Mouse (Mus musculus) intestine, embryonic 16.5 days (tissue): ENCODE data around the gene Pdia2. TPM values are rescaled to one million over a fixed set of nuclear protein-coding genes. Genes with fewer than 3 reads are reported as not detected.
"Not testable (repeated sequence)": the region's sequence is repeated elsewhere in the genome, so short reads cannot be mapped to it uniquely, and the experiment has no call there.

ENCODE experiments used
- ATAC-seq: fragments of 200-750 bp; cut with Nextera tagmentation; 2 replicates; pipeline ENCODE4 v1.8.0; 2017; ENCODE audit warnings: moderate TSS enrichment, moderate library complexity
- H3K27ac ChIP-seq: fragments of 300-500 bp; sonication (generic); 2 replicates; pipeline ENCODE4 v1.5.1; 2014; ENCODE audit warnings: mild to moderate bottlenecking, low read length
- H3K27me3 ChIP-seq: fragments of 300-500 bp; sonication (generic); replicated peaks from 2 replicates; pipeline ENCODE4 v1.6.1; 2014; ENCODE audit warnings: low read length, control low read depth, mixed read lengths; ENCODE audit not compliant: control insufficient read depth, insufficient read depth
- H3K36me3 ChIP-seq: fragments of 300-500 bp; sonication (generic); 2 replicates; pipeline ENCODE4 v1.6.1; 2014; ENCODE audit warnings: low read length, control low read depth; ENCODE audit not compliant: control insufficient read depth, insufficient read depth
- H3K4me1 ChIP-seq: fragments of 300-500 bp; sonication (generic); 2 replicates; pipeline ENCODE4 v1.6.1; 2014; ENCODE audit warnings: low read length, control low read depth, mixed read lengths; ENCODE audit not compliant: control insufficient read depth, insufficient read depth
- H3K4me2 ChIP-seq: fragments of 300-500 bp; sonication (generic); 2 replicates; pipeline ENCODE4 v1.6.1; 2014; ENCODE audit warnings: low read depth, low read length, control low read depth
- H3K4me3 ChIP-seq: fragments of 300-500 bp; sonication (generic); 2 replicates; pipeline ENCODE4 v1.5.1; 2014; ENCODE audit warnings: mild to moderate bottlenecking, low read length
- H3K9ac ChIP-seq: fragments of 300-500 bp; sonication (generic); 2 replicates; pipeline ENCODE4 v1.6.1; 2014; ENCODE audit warnings: low read depth, low read length
- H3K9me3 ChIP-seq: fragments of 300-500 bp; sonication (generic); 2 replicates; pipeline ENCODE4 v1.6.1; 2016; ENCODE audit warnings: low read length, control low read depth; ENCODE audit not compliant: control insufficient read depth
- WGBS: fragments of 180-500 bp; shearing (Covaris S2); extraction: QIAGEN DNeasy Blood & Tissue Kit; methylation state at CpG from one replicate; pipeline ENCODE4 v1.1.7; 2014; 5-methylcytosine and 5-hydroxymethylcytosine counted together
- polyA plus RNA-seq: library from polyadenylated mRNA; unstranded; fragments of >200 nt; fragmentation: Nextera tagmentation; extraction: Ambion mirVana; gene quantifications from 2 replicates; pipeline ENCODE4 v1.2.1, GENCODE M21; 2015

Gene Pdia2
- polyA plus RNA-seq, 1 experiment from 2014 or later = 104 TPM

- no peak for ATAC-seq
- no peaks in the 10 kb centered on the region for H3K9me3 ChIP-seq
- peaks cover 16% of the 10 kb centered on the region; the same call in 1 of the 2 replicates for H3K27me3 ChIP-seq
- WGBS = 46% methylated on average over 11 of the region's 11 CpGs
- H3K4me3 ChIP-seq = no peak overlapping the region
- no peak overlapping the region for H3K9ac ChIP-seq
- H3K4me2 ChIP-seq = no peak overlapping the region
- no peak overlapping the region for H3K27ac ChIP-seq
- H3K4me1 ChIP-seq = peaks cover 15% of the 10 kb centered on the region
- H3K36me3 ChIP-seq = no peaks in the 10 kb centered on the region
Observed at GRCm38 (mm10) chr17:26204766-26205165, 5.9 kb upstream of the Pdia2 start.

DNA sequence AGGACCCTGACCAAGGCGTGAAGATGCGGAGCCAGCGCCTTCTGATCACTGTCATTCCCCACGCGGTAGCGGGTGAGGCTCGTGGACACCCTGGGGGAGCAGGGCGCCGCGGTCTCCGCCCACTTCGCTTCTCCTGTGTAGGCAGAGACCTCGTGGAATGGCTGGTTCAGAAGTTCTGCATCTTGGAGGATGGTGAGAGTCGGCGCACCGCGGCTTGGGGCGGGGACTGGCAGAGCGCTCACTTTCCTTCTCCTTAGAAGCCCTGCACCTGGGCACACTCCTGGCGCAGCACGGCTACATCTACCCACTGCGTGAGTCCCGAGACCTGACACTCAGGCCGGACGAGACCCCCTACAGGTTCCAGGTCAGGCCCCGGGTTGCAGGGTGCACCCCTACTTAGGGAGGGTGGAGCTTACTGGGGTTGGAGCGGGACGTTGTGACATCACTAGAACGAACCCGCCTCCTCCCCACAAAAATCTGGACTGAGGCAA, 4.5 kb upstream of the Pdia2 start:
- Histone ChIP-seq H3K9ac (peak overlapping the region; percentile 61), H3K4me2 (peak overlapping the region; percentile 94), H3K36me3 (no peaks in the 10 kb centered on the region), H3K4me1 (peaks cover 15% of the 10 kb centered on the region), H3K27ac (no peak overlapping the region), H3K4me3 (peak overlapping the region; percentile 58), H3K27me3 (peaks cover 16% of the 10 kb centered on the region; the same call in 1 of the 2 replicates), H3K9me3 (no peaks in the 10 kb centered on the region)
- 1% methylated on average over 30 of the region's 30 CpGs for WGBS
- no peak; the same call in 1 of the 2 replicates for ATAC-seq

GRCm38 (mm10) chr17:26202737-26203136, 3.9 kb upstream of the Pdia2 start, which contains the start of gene Rgs11:
Rgs11 (plus strand) TSS chr17:26202951.
- H3K4me1 ChIP-seq = peaks cover 15% of the 10 kb centered on the region
- peaks cover 2% of the 10 kb centered on the region; the same call in 1 of the 2 replicates for H3K36me3 ChIP-seq
- ATAC-seq = peak; percentile 35; the same call in 1 of the 2 replicates
- H3K4me3 ChIP-seq = peak within 1 kb of the TSS; percentile 58
- peak within 1 kb of the TSS; percentile 94 for H3K4me2 ChIP-seq
- peak within 1 kb of the TSS; percentile 61 for H3K9ac ChIP-seq
- 2% methylated on average over 22 of the region's 22 CpGs for WGBS
- H3K9me3 ChIP-seq = no peaks in the 10 kb centered on the region
- no peak within 1 kb of the TSS for H3K27ac ChIP-seq
- peaks cover 16% of the 10 kb centered on the region; the same call in 1 of the 2 replicates for H3K27me3 ChIP-seq

DNA sequence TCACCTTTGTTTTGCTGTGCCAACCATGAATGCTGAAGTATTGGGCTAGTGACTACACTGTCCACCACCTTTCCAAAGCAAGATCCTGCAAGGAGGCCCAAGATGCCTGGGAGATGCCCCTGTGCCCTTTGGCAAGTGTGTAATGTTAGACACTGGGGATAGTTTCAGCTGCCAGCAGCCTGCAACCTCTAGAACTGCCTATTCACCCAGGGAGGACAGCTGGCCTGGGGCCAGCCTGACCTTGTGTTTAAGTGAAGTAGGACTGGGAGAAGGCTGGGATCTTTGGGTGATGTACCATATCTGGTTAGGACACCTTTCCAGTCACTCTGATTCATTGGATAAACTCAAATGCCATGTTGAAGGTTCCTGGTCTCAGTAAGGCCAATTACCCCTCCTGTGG, 3.1 kb upstream of the Pdia2 start:
- no peak overlapping the region for H3K4me3 ChIP-seq
- H3K36me3 ChIP-seq = peaks cover 2% of the 10 kb centered on the region; the same call in 1 of the 2 replicates
- no peaks in the 10 kb centered on the region for H3K9me3 ChIP-seq
- no peak overlapping the region for H3K4me2 ChIP-seq
- peaks cover 15% of the 10 kb centered on the region for H3K4me1 ChIP-seq
- ATAC-seq = no peak
- no peak overlapping the region for H3K27ac ChIP-seq
- peaks cover 16% of the 10 kb centered on the region; the same call in 1 of the 2 replicates for H3K27me3 ChIP-seq
- H3K9ac ChIP-seq = no peak overlapping the region

GRCm38 (mm10) chr17:26200831-26201705, 2.2 kb upstream of the Pdia2 start:
- peak overlapping the region; percentile 64 for H3K4me3 ChIP-seq
- no peaks in the 10 kb centered on the region for H3K9me3 ChIP-seq
- peaks cover 15% of the 10 kb centered on the region for H3K4me1 ChIP-seq
- H3K4me2 ChIP-seq = peak overlapping the region; percentile 98
- peak; percentile 59 for ATAC-seq
- under 1% methylated on average over 84 of the region's 92 CpGs for WGBS
- H3K36me3 ChIP-seq = peaks cover 2% of the 10 kb centered on the region; the same call in 1 of the 2 replicates
- peaks cover 16% of the 10 kb centered on the region; the same call in 1 of the 2 replicates for H3K27me3 ChIP-seq
- H3K9ac ChIP-seq = peak overlapping the region; percentile 76
- H3K27ac ChIP-seq = no peak overlapping the region

DNA sequence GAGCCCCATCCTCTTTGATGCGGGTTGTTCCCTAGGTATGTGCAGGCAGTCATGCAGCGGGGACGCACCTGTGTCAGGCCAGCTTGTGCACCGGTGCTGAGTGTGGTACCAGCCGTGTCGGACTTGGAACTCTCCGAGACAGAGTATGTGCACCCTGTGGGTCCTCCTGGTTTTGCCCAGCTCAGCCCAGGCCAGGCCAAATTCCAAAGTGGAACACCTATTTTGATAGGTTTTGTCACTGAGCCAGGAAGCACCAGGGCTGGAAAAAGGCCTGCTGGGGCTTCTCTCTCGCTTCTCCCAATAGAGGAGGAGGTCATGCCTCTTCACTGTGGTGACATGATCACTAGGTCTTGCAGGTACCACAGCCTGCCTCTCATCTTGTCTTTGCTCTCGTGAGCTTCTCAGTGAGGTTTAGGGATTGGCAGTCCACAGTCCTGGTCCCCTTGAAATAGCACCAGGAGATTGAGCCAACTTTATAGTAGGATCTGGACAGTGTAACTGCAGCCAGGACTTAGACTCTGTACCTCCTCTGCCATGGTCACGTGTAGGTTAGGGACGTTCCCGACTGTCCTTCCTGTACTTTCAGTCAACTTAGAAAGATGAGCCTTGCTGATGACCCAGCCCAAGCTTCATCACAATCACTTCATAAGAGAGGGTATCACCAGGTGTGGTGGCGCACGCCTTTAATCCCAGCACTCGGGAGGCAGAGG, 6.3 kb downstream of the Pdia2 start:
- H3K27me3 ChIP-seq = no peaks in the 10 kb centered on the region
- peaks cover 25% of the 10 kb centered on the region for H3K36me3 ChIP-seq
- no peak overlapping the region for H3K9ac ChIP-seq
- no peak for ATAC-seq
- H3K4me3 ChIP-seq = no peak overlapping the region
- H3K4me1 ChIP-seq = no peaks in the 10 kb centered on the region
- H3K4me2 ChIP-seq = no peak overlapping the region
- H3K27ac ChIP-seq = no peak overlapping the region
- no peaks in the 10 kb centered on the region for H3K9me3 ChIP-seq
- 97% methylated on average over 15 of the region's 15 CpGs for WGBS

GRCm38 (mm10) chr17:26191486-26191885, 7.4 kb downstream of the Pdia2 start:
- not testable (repeated sequence) for H3K27me3 ChIP-seq, H3K9me3 ChIP-seq, H3K27ac ChIP-seq, ATAC-seq, H3K4me1 ChIP-seq, H3K9ac ChIP-seq, H3K4me3 ChIP-seq, H3K4me2 ChIP-seq
- H3K36me3 ChIP-seq = peaks cover 27% of the 10 kb centered on the region
- WGBS = 89% methylated on average over 7 of the region's 7 CpGs

GRCm38 (mm10) chr17:26188091-26188805, 10.6 kb downstream of the Pdia2 start:
- H3K36me3 ChIP-seq = peaks cover 37% of the 10 kb centered on the region
- WGBS = 93% methylated on average over 11 of the region's 11 CpGs
- H3K4me1 ChIP-seq = no peaks in the 10 kb centered on the region

GRCm38 (mm10) chr17:26187592-26187991, 11.3 kb downstream of the Pdia2 start:
- Histone ChIP-seq H3K4me1 (no peaks in the 10 kb centered on the region), H3K36me3 (peaks cover 39% of the 10 kb centered on the region)
- WGBS = 97% methylated on average over 5 of the region's 5 CpGs

More at GRCm38 (mm10) chr17:26188091-26188805, 10.6 kb downstream of the Pdia2 start:
- no peak overlapping the region for H3K9ac ChIP-seq
- H3K27me3 ChIP-seq = no peaks in the 10 kb centered on the region
- no peak overlapping the region for H3K27ac ChIP-seq
- H3K4me3 ChIP-seq = no peak overlapping the region
- no peak for ATAC-seq
- no peaks in the 10 kb centered on the region for H3K9me3 ChIP-seq
- H3K4me2 ChIP-seq = no peak overlapping the region

More at GRCm38 (mm10) chr17:26187592-26187991, 11.3 kb downstream of the Pdia2 start:
- no peak for ATAC-seq
- H3K4me2 ChIP-seq = no peak overlapping the region
- H3K27ac ChIP-seq = no peak overlapping the region
- no peaks in the 10 kb centered on the region for H3K9me3 ChIP-seq
- H3K27me3 ChIP-seq = no peaks in the 10 kb centered on the region
- no peak overlapping the region for H3K4me3 ChIP-seq
- no peak overlapping the region for H3K9ac ChIP-seq
